Mouse (Mus musculus) mouse trophoblast stem cell (cell line): ENCODE data around the gene Plekha6.

ENCODE experiments used
- in situ Hi-C, 2 experiments: fragments of 300-500 bp; cut with MseI, MboI; formaldehyde crosslinking; loops; 2 replicates in 1 of 2; 3 replicates in 1 of 2; pipeline ENCODE4 v1.15.1; 2025

Plekha6 gene

GRCm38 (mm10) chr1:133163820-133164431 lies at the start of gene Plekha6:
Gene Plekha6 (plus strand): TSS chr1:133164210.
- in situ Hi-C loops = no loop called here

DNA sequence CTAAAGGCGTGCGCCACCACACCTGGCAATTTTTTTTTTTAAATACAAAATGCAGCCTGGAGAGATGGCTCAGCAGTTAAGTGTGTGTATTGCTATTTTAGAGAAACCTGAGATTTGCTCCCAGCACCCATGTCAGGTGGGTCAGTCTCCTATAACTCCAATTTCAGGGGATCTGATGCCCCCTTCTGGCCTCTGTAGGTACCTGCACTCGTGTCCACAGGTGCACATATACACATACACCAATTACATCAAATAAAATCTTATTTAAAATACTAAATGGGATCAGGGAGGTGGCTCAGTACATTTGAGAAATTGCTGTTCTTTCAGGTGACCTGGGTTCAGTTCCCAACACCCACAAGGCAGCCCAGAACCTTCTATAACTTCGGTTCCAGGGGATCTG lies 47.9 kb upstream of the Plekha6 start:
- in situ Hi-C loops = no loop called here

GRCm38 (mm10) chr1:133118127-133118526 lies 45.9 kb upstream of the Plekha6 start:
- in situ Hi-C loops = no loop called here

GRCm38 (mm10) chr1:133118844-133119243 lies 45.2 kb upstream of the Plekha6 start:
- in situ Hi-C loops = no loop called here

GRCm38 (mm10) chr1:133119931-133120712 lies 43.9 kb upstream of the Plekha6 start:
- in situ Hi-C loops = no loop called here

DNA sequence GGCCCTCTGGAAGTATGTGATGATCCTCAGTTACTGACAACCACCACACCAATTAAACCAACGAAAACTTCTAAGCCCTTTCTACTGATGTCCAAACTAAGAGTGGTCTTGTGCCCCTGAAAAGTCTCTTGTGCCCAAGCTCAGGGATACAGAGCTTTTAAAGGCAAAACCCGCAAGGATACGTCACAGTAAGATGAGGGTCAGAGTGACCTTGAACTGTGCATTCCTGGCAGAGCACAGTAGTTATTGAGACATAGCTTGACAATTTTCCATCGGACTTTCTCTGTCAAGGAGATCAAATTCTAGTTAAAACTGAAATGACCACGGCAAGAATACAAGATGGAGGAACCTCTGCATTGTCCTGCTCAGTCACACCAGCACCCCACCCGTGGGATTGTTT lies 42.8 kb upstream of the Plekha6 start:
- in situ Hi-C loops = no loop called here

DNA sequence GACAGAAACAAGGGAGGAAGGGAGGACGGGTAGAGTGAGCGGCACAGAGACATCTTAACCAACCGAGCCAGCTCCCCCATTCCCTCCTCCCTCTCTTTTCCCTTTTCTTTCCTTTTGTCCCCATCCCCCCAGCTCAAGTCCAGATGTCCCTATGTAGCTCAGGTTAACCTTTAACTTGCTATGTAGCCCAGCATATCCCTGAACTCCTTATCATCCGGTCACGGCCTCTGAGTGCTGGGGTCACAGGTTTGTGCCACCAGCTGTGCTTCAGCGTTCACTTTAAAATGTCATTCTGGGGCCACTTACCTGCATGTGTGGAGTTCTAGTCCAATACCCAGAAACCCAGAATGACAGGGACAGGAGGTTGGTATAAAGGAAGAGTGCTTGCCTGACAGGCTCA lies 39.9 kb upstream of the Plekha6 start:
- in situ Hi-C loops = no loop called here

DNA sequence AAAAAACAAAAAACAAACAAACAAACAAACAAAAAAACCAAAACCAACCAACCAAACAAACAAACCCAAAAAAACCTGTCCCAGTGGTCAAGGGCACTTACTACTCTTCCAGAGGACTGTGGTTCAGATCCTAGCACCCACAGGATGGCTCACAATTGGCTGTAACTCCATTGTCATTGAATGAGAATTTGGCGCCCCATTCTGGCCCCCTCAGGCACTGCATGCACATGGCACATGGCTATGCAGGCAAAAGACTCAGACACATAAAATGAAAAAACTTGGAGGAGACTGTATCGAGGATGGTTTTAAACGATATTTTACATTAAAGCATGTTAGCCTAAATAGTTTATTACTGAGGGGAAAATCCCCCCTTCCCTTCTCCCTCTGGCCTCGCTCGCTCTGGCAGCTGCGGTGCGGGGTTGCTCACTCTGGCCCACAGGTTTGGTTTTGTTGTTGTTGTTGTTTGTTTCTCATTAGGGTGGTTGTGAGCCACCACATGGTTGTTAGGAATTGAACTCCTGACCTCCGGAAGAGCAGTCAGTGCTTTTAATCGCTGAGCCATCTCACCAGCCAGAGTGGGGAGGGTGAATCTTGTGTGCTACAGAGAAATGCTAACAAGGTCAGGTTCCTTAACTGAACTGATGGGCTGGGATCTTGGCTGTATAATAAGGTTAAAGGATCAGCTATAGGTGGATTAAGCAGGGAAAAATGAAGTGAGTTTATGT lies 38.2 kb upstream of the Plekha6 start:
- in situ Hi-C loops = no loop called here

DNA sequence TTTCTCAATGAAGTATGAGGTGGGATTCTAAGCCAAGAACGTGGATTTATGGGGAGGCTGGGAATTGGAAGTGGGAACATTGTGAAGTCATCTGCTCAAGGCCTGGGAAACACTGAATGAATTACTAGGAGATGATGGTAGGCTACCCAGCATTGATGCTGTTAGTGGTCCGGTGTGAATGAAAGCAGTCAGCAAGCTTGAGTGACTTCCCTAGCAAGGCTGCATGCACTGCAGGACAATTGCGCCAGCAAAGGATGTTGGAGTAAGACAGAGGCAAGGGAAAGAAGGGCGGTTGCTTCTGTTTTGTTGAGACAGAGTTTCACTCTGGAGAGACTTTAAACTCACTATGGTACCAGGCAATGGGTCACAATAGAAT lies 37.7 kb upstream of the Plekha6 start:
- in situ Hi-C loops = no loop called here

- in situ Hi-C loops = no loop called here
These were observed 36.7 kb upstream of the Plekha6 start for GRCm38 (mm10) chr1:133127328-133127727.

- in situ Hi-C loops = loop anchor here in 1 of 2 experiments (10.0 kb wide), 1 partner anchor 85 kb away; the partner anchor contains the start of gene Pik3c2b
These were observed 34.4 kb upstream of the Plekha6 start for GRCm38 (mm10) chr1:133129471-133130221.

GRCm38 (mm10) chr1:133130638-133131560 lies 33.1 kb upstream of the Plekha6 start, which contains the start of gene Ppp1r15b:
Gene Ppp1r15b (plus strand): TSS chr1:133131143.
- in situ Hi-C loops = loop anchor here in 1 of 2 experiments (10.0 kb wide), 1 partner anchor 86 kb away; the partner anchor contains the start of gene Pik3c2b

GRCm38 (mm10) chr1:133131561-133131905 lies 32.5 kb upstream of the Plekha6 start:
- in situ Hi-C loops = loop anchor here in 1 of 2 experiments (10.0 kb wide), 1 partner anchor 87 kb away; the partner anchor contains the start of gene Pik3c2b

- in situ Hi-C loops = loop anchor here in 1 of 2 experiments (10.0 kb wide), 1 partner anchor 87 kb away; the partner anchor contains the start of gene Pik3c2b
These were observed 32.1 kb upstream of the Plekha6 start for GRCm38 (mm10) chr1:133131936-133132335.

DNA sequence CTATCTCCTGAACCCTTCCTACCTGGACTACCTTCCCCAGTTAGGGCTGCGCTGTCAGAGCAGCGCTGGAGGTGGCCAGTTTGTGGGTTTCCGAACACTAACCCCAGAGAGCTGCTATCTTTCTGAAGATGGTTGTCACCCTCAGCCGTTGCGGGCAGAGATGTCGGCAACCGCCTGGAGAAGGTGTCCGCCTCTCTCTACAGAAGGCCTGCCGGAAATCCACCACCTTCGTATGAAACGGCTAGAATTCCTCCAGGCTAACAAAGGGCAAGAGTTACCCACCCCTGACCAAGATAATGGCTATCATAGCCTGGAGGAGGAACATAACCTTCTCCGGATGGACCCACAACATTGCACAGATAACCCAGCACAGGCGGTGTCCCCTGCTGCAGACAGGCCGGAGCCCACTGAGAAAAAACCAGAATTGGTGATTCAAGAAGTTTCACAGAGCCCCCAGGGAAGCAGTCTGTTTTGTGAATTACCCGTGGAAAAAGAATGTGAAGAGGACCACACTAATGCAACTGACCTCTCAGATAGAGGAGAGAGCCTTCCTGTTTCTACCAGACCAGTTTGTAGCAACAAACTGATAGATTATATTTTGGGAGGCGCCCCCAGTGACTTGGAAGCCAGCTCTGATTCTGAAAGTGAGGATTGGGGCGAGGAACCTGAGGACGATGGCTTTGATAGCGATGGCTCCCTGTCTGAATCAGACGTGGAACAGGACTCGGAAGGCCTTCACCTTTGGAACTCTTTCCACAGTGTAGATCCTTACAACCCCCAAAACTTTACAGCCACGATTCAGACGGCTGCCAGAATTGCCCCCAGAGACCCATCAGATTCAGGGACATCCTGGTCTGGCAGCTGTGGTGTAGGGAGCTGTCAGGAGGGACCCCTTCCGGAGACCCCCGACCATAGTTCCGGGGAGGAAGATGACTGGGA lies 31.4 kb upstream of the Plekha6 start:
- in situ Hi-C loops = loop anchor here in 1 of 2 experiments (10.0 kb wide), 1 partner anchor 88 kb away; the partner anchor contains the start of gene Pik3c2b

DNA sequence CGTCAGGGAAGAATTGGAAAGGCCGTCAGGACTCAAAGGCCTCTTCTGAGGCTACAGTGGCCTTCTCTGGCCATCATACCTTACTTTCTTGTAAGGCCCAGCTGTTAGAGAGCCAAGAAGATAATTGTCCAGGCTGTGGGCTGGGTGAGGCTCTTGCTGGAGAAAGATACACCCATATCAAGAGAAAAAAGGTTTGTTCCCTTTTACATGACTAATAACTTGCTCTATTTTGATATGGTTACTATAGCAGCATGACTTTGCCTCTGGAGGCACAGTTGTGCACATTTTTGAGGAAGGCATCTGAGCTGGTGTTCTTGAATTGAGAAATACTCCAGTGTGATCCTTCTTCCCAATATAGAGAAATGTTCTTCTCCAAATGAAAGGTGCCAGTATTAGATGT lies 30.6 kb upstream of the Plekha6 start:
- in situ Hi-C loops = loop anchor here in 1 of 2 experiments (10.0 kb wide), 1 partner anchor 89 kb away; the partner anchor contains the start of gene Pik3c2b

GRCm38 (mm10) chr1:133134071-133134470 lies 29.9 kb upstream of the Plekha6 start:
- in situ Hi-C loops = loop anchor here in 1 of 2 experiments (10.0 kb wide), 1 partner anchor 89 kb away; the partner anchor contains the start of gene Pik3c2b

DNA sequence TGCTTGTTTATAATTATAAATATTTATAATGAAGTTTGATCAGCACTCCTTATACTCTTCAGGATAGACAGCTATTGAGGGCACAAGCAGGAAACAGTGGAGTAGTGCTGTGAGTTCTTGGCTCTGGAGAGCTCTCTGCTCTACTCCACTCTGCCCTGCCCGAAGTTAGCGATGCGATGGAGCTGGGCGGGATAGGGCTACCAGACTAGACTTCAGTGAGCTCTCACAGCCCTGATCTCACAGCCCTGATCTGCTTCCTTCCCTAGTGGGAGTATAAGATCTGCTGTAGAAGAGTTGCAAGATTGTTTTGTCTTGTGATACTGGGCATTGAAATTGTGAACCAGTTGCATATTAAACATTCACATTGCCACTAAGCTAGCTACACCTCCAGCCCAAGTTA lies 29.1 kb upstream of the Plekha6 start:
- in situ Hi-C loops = loop anchor here in 1 of 2 experiments (10.0 kb wide), 1 partner anchor 90 kb away; the partner anchor contains the start of gene Pik3c2b

GRCm38 (mm10) chr1:133135808-133136207 lies 28.2 kb upstream of the Plekha6 start:
- in situ Hi-C loops = loop anchor here in 1 of 2 experiments (10.0 kb wide), 1 partner anchor 91 kb away; the partner anchor contains the start of gene Pik3c2b
